Mouse (Mus musculus) MEL (cell line): ENCODE data around the gene Aldh3b1.

Experiments
- BHLHE40 ChIP-seq: IDR thresholded peaks from 2 replicates; pipeline ENCODE4 v1.6.1; 2012; ENCODE audit warnings: low read depth, mild to moderate bottlenecking, inconsistent platforms, low read length, improper control_type of control experiment, borderline replicate concordance
- CTCF ChIP-seq, 3 experiments: IDR thresholded peaks in 2 of 3; conservative IDR thresholded peaks in 1 of 3; 2 replicates each; pipeline ENCODE4 v1.5.1; 2011 to 2012; ENCODE audit warnings: low read length in 3 of 3, low read depth in 2 of 3, mild to moderate bottlenecking in 2 of 3, improper control_type of control experiment in 1 of 3, inconsistent platforms in 1 of 3, mixed read lengths in 1 of 3, moderate library complexity in 1 of 3; ENCODE audit not compliant: control insufficient read depth in 1 of 3, insufficient read depth in 1 of 3, poor library complexity in 1 of 3, severe bottlenecking in 1 of 3
- E2F4 ChIP-seq: IDR thresholded peaks from 2 replicates; pipeline ENCODE4 v1.6.1; 2011; ENCODE audit warnings: low read depth, low read length, improper control_type of control experiment, borderline replicate concordance
- ETS1 ChIP-seq: IDR thresholded peaks from 2 replicates; pipeline ENCODE4 v1.6.1; 2012; ENCODE audit warnings: low read depth, mild to moderate bottlenecking, inconsistent platforms, low read length, improper control_type of control experiment, moderate library complexity
- GATA1 ChIP-seq: IDR thresholded peaks from 2 replicates; pipeline ENCODE4 v1.6.1; 2011; ENCODE audit warnings: low read depth, low read length, improper control_type of control experiment
- MAFK ChIP-seq: IDR thresholded peaks from 2 replicates; pipeline ENCODE4 v1.6.1; 2011; ENCODE audit warnings: low read depth, mild to moderate bottlenecking, low read length, improper control_type of control experiment, borderline replicate concordance
- NELFE ChIP-seq: IDR thresholded peaks from 2 replicates; pipeline ENCODE4 v1.6.1; 2011; ENCODE audit warnings: low read depth, low read length, improper control_type of control experiment
- POLR2A ChIP-seq, 2 experiments: IDR thresholded peaks; 2 replicates each; pipeline ENCODE4 v1.6.1; 2011 to 2012; ENCODE audit warnings: low read length in 2 of 2, mild to moderate bottlenecking in 2 of 2, control low read depth in 1 of 2, improper control_type of control experiment in 1 of 2, low read depth in 1 of 2, moderate library complexity in 1 of 2; ENCODE audit not compliant: control insufficient read depth in 1 of 2, insufficient read depth in 1 of 2, poor library complexity in 1 of 2
- POLR2AphosphoS5 ChIP-seq: IDR thresholded peaks from 2 replicates; pipeline ENCODE4 v1.6.1; 2012; ENCODE audit warnings: low read depth, borderline replicate concordance, mild to moderate bottlenecking, inconsistent platforms, low read length, moderate library complexity, mixed read lengths
- TAL1 ChIP-seq: IDR thresholded peaks from 2 replicates; pipeline ENCODE4 v1.6.1; 2012; ENCODE audit warnings: mild to moderate bottlenecking, inconsistent platforms, low read length, moderate library complexity, mixed read lengths
- USF2 ChIP-seq, 2 experiments: IDR thresholded peaks; 2 replicates each; pipeline ENCODE4 v1.6.1; 2011 to 2012; ENCODE audit warnings: improper control_type of control experiment in 2 of 2, low read length in 2 of 2, borderline replicate concordance in 1 of 2, inconsistent platforms in 1 of 2, low read depth in 1 of 2, mild to moderate bottlenecking in 1 of 2; ENCODE audit not compliant: insufficient read depth in 1 of 2
- ZC3H11A ChIP-seq: IDR thresholded peaks from 2 replicates; pipeline ENCODE4 v1.6.1; 2012; ENCODE audit warnings: low read depth, mild to moderate bottlenecking, inconsistent platforms, low read length, improper control_type of control experiment

GRCm38 (mm10) chr19:3955033-3955432, 25.4 kb upstream of the Aldh3b1 start:
- TF ChIP-seq NELFE (no peak), CTCF (IDR thresholded peaks at IDR 0.05 in 2 of 3, conservative IDR thresholded peaks at IDR 0.05 in 1 of 3; ENCODE audit: control insufficient read depth in 1 of 3, insufficient read depth in 1 of 3, low read depth in 2 of 3, low read length in 3 of 3, poor library complexity in 1 of 3, severe bottlenecking in 1 of 3) (no peak), BHLHE40 (no peak), ETS1 (no peak), POLR2A (IDR thresholded peaks at IDR 0.05; ENCODE audit: control insufficient read depth in 1 of 2, insufficient read depth in 1 of 2, low read depth in 1 of 2, low read length in 2 of 2, poor library complexity in 1 of 2) (no peak), POLR2AphosphoS5 (no peak), ZC3H11A (no peak), TAL1 (no peak), E2F4 (no peak), USF2 (IDR thresholded peaks at IDR 0.05; ENCODE audit: borderline replicate concordance in 1 of 2, insufficient read depth in 1 of 2, low read depth in 1 of 2, low read length in 2 of 2) (no peak), GATA1 (no peak), MAFK (no peak)
